Mouse (Mus musculus): ENCODE data around the gene Usp48. TPM values are rescaled to one million over a fixed set of nuclear protein-coding genes. Genes with fewer than 3 reads are reported as not detected.

Usp48 gene
- polyA plus RNA-seq, 1 experiment, result 46.2 TPM

DNA sequence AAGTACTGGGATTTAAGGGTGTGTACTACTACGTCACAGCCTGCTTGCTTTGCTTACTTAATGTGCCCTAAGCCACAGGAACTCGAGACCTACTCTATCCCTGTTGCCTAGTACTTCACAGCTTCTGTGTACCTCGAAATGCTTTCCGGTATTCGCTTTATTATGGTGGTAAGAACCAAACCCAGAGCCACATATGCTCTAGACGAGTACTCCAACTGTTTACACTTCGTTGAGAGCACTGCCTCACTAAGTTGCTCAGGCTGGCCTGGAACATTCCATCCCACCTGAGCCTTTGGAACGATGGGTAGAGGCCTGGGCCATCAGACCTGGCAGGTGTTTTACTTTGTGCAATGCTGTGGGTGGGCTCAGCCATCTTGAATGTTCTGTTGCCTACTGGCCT, 101.7 kb downstream of the Usp48 start:
- H3K9me3 ChIP-seq, result peaks cover 5% of the 10 kb centered on the region; the same call in 1 of the 2 replicates
- TF ChIP-seq FLI1 (IDR thresholded peaks at IDR 0.05; ENCODE audit: low read length) (no peak), GATA1 (IDR thresholded peaks at IDR 0.05; ENCODE audit: borderline replicate concordance, low read length) (no peak)
- H3K4me3 ChIP-seq (replicated peaks), result no peak overlapping the region
- H3K27me3 ChIP-seq (replicated peaks), result peaks cover 52% of the 10 kb centered on the region
- H3K4me1 ChIP-seq, result no peaks in the 10 kb centered on the region
- no peaks in the 10 kb centered on the region for H3K36me3 ChIP-seq (replicated peaks; ENCODE audit: low read length)

DNA sequence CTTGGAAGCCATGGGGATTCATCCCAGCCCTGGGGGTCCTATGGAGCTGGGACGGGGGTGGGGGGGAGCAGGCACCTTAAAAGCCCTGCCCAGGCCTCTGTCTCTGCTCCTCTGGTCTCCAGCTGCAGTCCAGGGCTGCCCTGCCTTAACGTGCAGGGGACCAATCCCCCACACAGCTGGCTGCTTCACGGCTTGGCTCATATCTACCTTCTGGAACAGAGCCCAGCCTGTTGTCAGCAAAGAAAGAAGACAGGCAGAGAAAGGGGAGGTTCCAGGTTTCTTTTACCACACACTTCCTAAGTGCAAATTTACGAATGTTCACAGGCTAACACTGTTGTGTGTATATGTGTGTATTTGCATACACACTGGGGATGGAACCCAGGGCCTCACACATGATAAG, 102.3 kb downstream of the Usp48 start:
- no peak overlapping the region for H3K4me3 ChIP-seq (replicated peaks)
- TF ChIP-seq FLI1 (IDR thresholded peaks at IDR 0.05; ENCODE audit: low read length) (no peak), GATA1 (IDR thresholded peaks at IDR 0.05; ENCODE audit: borderline replicate concordance, low read length) (no peak)

DNA sequence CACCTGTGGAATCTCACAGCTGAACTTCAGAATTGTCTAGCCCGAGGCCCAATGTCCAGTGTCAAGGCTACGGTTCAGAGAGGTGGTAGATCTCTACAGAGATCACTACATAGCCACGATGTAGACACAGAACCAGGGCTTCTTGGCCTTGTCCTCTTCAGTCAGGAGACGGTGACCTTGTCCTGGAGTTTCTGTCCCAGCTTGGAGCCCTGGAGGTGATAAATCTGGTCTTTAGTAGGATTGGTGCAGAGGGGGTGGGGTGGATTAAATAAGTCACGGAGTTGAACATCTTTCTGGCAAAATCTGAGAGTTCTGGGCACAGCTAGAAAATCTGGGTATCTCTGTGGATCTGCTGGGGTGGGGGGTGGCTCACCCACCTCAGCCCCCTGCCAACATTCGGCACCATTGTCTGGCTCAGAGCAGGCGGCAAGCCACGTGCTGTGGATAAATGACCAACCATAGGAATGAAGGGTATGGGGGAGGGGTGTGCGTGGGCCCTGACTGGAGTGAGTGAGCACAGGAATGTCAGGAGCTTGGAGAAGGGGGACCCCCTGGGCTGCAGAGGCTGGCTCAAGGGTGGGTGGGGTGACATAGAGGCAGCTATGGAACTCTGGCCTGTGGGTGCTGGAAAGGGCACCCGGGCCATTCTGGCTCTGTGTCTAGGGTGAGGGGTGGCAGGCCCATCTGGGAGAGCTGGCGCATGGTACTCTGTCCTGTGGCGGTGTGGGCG, 103.8 kb downstream of the Usp48 start:
- Histone ChIP-seq H3K27me3 (replicated peaks) (peaks cover 58% of the 10 kb centered on the region), H3K4me1 (no peaks in the 10 kb centered on the region), H3K4me3 (replicated peaks) (no peak overlapping the region), H3K9me3 (peaks cover 5% of the 10 kb centered on the region; the same call in 1 of the 2 replicates), H3K36me3 (replicated peaks; ENCODE audit: low read length) (no peaks in the 10 kb centered on the region)
- TF ChIP-seq GATA1 (IDR thresholded peaks at IDR 0.05; ENCODE audit: borderline replicate concordance, low read length) (no peak), FLI1 (IDR thresholded peaks at IDR 0.05; ENCODE audit: low read length) (no peak)

More for the DNA sequence above, 102.3 kb downstream of the Usp48 start:
- Histone ChIP-seq H3K9me3 (peaks cover 5% of the 10 kb centered on the region; the same call in 1 of the 2 replicates), H3K27me3 (replicated peaks) (peaks cover 55% of the 10 kb centered on the region), H3K4me1 (no peaks in the 10 kb centered on the region), H3K36me3 (replicated peaks; ENCODE audit: low read length) (no peaks in the 10 kb centered on the region)

DNA sequence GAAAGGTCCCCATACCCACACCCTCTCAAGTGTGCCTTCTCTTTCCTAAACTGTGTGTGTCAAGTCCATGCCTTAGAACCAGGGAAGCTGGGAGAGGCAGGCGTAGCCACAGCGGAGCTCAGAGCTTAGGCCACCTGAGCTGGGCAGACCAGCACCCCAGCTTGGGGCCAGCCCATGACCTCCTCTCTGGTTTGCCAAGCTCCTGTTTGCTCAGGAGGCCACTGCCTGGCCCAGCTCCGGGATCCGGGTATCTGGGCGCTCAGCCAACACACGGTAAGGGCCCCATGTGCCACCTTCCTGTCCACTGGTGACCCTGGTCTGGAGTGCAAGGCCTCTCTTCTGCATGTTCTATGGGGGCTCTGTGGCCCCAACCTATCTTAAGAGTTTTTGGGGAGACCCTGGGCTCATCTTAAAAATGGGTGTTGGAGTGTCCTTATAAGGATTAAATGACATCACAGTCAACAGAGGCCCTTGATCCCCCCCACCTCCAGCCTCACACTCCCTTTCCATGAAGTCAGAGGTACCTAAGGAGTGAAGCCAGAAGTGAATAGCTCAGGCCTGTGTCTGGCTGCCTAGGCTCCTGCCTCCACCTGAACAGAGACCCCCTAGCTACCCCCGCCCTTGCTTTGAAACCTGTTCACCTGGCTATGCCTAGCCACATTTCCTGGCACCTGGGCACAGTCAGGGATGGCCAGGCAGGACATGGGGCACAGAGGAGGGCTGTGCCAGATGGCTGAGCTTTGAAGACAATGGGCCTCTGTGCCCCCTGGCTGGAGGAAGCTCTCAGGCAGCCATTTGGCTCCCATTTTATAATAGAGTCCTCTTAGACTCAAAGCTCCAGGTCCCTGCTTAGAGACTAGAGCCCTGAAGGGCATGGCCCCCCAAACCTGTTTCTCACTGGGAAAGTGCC, 104.8 kb downstream of the Usp48 start:
- Histone ChIP-seq H3K9me3 (peaks cover 5% of the 10 kb centered on the region; the same call in 1 of the 2 replicates), H3K27me3 (replicated peaks) (peaks cover 61% of the 10 kb centered on the region), H3K4me1 (peaks cover 7% of the 10 kb centered on the region), H3K4me3 (replicated peaks) (no peak overlapping the region), H3K36me3 (replicated peaks; ENCODE audit: low read length) (no peaks in the 10 kb centered on the region)
- TF ChIP-seq GATA1 (IDR thresholded peaks at IDR 0.05; ENCODE audit: borderline replicate concordance, low read length) (no peak), FLI1 (IDR thresholded peaks at IDR 0.05; ENCODE audit: low read length) (no peak)

DNA sequence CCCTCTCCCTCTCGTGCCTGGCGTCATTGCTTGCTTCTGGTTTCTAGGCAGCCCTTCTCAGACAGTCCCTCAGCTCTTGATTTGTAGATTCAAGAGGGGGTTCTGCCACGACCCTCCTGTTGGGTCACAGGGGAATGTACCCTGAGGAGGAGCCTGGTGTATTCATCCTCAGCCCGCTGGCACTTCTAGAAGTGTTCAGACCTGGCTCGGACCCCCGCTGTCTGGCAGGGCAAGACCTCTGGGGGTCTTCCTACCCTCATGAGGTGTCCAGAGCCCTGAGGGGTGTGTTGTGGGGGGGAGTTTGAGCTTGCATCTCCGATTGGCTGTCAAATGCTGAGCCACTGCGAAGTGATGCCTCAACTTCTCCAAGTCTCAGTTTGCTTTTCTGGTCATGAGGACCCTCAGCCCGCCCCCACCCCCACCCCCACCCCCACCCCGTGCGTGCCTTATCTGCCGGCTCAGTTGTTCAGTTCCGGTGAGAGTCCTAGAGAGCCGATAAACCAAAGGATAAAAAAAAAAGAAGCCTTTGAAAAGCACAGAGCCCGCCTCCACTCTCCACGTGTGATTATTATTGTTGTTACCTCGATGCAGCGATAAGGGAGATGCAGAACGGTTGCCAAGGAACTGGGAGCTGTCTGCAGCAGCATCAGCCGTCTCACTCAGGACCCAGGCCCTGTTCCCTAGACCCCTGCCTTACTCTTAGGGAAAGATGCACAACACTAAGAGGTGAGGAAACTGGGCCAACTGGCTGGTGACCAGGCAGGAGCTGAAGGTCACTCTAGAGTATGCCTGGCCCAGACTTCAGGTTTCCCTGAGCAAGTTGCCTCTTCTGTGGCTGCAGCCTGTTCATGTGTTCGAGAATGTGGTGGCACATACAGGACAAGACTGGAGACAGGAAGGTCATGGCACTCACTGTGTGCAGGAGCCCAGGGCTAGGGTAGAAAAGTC, 106.0 kb downstream of the Usp48 start:
- Histone ChIP-seq H3K36me3 (replicated peaks; ENCODE audit: low read length) (no peaks in the 10 kb centered on the region), H3K4me1 (peaks cover 8% of the 10 kb centered on the region), H3K9me3 (peaks cover 5% of the 10 kb centered on the region; the same call in 1 of the 2 replicates), H3K4me3 (replicated peaks) (no peak overlapping the region), H3K27me3 (replicated peaks) (peaks cover 69% of the 10 kb centered on the region)
- TF ChIP-seq FLI1 (IDR thresholded peaks at IDR 0.05; ENCODE audit: low read length) (no peak), GATA1 (IDR thresholded peaks at IDR 0.05; ENCODE audit: borderline replicate concordance, low read length) (no peak)

DNA sequence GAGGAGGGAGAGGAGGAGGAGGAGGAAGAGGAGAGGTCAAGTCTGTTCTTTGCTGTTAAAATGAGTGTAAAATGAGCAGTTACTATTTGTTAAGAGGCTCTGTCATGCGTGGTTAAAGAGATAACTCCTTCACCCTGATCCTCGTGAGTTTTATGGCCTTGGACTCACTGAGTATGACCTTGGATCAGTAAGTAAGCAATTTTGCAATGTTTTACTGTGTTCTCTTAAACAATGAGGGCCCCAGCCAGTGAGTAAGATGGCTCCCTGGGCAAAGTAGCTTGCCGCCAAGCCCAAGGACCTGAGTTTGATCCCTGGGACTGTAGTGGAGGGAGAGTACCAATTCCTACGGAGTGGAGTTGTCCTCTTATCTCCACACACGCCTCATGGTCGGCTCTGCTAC, 107.4 kb downstream of the Usp48 start:
- no peak for TF ChIP-seq FLI1 (IDR thresholded peaks at IDR 0.05; ENCODE audit: low read length)
- TF ChIP-seq GATA1 (IDR thresholded peaks at IDR 0.05; ENCODE audit: borderline replicate concordance, low read length), result no peak
- Histone ChIP-seq H3K4me1 (peaks cover 8% of the 10 kb centered on the region), H3K27me3 (replicated peaks) (peaks cover 81% of the 10 kb centered on the region), H3K36me3 (replicated peaks; ENCODE audit: low read length) (no peaks in the 10 kb centered on the region), H3K4me3 (replicated peaks) (no peak overlapping the region), H3K9me3 (no peaks in the 10 kb centered on the region)

DNA sequence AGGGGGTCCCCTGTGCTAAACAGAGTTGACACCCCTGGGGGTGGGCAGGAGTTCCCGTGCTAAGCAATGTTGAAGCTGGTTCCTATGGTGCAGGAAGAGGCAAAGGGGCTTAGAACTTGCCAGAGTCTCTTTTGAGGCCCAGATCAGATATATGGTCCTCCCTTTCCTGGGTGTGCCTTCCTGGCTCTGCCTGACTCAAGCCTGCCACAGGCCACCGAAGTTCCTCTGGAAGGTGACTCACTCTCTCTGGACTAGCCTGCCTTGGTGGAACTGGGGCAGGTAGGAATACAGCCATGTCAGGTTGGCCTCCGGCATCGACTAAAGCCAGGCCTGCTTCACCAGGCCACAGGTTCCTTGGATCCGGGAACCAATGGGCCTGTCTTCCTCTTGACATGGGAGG, 109.5 kb downstream of the Usp48 start:
- no peak for TF ChIP-seq FLI1 (IDR thresholded peaks at IDR 0.05; ENCODE audit: low read length)
- TF ChIP-seq GATA1 (IDR thresholded peaks at IDR 0.05; ENCODE audit: borderline replicate concordance, low read length), result no peak
- peaks cover 19% of the 10 kb centered on the region for H3K4me1 ChIP-seq
- H3K9me3 ChIP-seq, result no peaks in the 10 kb centered on the region
- no peaks in the 10 kb centered on the region for H3K36me3 ChIP-seq (replicated peaks; ENCODE audit: low read length)
- no peak overlapping the region for H3K4me3 ChIP-seq (replicated peaks)
- peaks cover 88% of the 10 kb centered on the region for H3K27me3 ChIP-seq (replicated peaks)

DNA sequence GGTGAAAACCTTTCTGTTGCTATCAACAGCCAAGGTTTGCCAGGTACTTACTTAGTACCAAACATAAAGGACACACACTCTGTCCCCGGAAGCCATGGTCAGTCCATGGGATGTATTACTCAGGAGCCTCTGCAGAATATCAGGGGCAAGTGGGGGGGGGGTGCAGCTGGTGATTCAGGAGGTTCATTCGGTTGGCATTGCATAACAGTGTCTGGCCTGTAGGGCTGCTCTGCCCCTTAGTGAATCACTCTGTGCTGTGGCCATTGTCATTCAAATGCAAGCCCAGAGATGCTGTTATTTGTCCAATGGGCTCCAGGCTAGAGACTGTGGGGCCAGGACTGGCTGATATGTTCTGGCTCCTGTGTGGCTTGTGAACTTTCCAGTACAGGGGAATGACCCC, 111.0 kb downstream of the Usp48 start:
- Histone ChIP-seq H3K36me3 (replicated peaks; ENCODE audit: low read length) (no peaks in the 10 kb centered on the region), H3K4me1 (peaks cover 20% of the 10 kb centered on the region), H3K4me3 (replicated peaks) (no peak overlapping the region), H3K9me3 (no peaks in the 10 kb centered on the region), H3K27me3 (replicated peaks) (peaks cover 94% of the 10 kb centered on the region)
- TF ChIP-seq FLI1 (IDR thresholded peaks at IDR 0.05; ENCODE audit: low read length), result no peak
- TF ChIP-seq GATA1 (IDR thresholded peaks at IDR 0.05; ENCODE audit: borderline replicate concordance, low read length), result no peak

DNA sequence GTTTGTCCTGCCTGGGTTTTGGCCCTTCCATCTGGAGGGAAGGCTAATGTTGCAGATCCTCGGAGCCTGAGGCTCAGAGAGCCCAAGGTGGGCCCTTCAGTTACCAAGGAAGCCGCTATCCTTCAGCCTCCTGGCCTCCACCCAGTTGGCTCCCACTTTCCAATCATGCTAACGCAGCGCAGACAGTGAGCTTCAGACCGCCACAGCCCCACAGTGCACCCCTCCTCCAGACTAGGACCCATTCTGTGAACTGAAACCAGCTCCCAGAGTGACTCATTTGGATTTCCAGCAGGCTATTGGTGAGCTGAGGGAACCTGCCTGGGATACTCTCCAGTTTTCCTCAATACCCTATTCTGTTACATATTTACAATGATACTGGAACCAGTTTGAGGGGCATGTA, 111.8 kb downstream of the Usp48 start:
- no peaks in the 10 kb centered on the region for H3K36me3 ChIP-seq (replicated peaks; ENCODE audit: low read length)
- no peaks in the 10 kb centered on the region for H3K9me3 ChIP-seq
- H3K27me3 ChIP-seq (replicated peaks), result peaks cover 95% of the 10 kb centered on the region
- H3K4me3 ChIP-seq (replicated peaks), result no peak overlapping the region
- TF ChIP-seq GATA1 (IDR thresholded peaks at IDR 0.05; ENCODE audit: borderline replicate concordance, low read length) (no peak), FLI1 (IDR thresholded peaks at IDR 0.05; ENCODE audit: low read length) (no peak)
- peaks cover 20% of the 10 kb centered on the region for H3K4me1 ChIP-seq

Data from megakaryocyte, embryonic 14.5 days (primary cell).